Mouse (Mus musculus) ovary, postnatal 36 days (tissue): ENCODE measurements around the gene Arid3a.

Experiments used
- DNase-seq: peaks from one replicate; pipeline ENCODE4 v3.0.0; 2022; ENCODE audit warnings: low spot score, mixed read lengths

Arid3a gene

DNA sequence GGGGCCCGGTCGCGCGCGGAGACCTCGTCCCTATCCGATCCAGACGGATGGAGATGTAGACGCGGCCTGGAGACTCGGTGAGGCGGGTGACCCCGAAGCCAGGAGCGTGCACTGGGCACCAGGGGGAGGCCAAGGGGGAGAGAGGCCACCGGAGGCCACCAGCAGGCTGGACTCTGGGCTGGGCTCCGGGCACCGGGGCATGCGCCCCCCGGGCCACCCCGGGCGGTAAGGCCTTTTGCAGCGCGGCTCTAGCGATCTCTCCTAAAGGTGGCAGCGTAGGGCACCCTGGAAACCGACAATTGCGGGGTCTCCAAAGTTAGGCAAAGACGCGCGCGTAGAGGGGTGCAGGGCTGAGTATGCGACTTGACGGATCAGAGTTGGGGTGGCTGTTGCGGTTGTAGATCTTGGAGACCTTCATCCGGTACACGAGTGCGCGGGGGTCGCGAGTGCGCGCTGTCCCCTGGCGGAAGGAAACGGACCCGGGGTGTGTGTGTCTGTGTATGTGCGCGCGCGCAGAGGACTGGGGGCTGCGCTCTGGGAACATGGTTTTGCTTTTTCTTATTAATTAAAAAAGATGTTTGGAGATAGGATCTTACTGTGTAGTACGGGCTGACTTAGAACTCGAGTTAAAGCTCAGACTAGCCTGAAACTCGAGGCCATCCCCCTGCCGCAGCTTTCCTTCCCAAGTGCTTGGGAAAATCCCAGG, 634 bp downstream of the Arid3a start:
- peak; percentile 62 for DNase-seq

DNA sequence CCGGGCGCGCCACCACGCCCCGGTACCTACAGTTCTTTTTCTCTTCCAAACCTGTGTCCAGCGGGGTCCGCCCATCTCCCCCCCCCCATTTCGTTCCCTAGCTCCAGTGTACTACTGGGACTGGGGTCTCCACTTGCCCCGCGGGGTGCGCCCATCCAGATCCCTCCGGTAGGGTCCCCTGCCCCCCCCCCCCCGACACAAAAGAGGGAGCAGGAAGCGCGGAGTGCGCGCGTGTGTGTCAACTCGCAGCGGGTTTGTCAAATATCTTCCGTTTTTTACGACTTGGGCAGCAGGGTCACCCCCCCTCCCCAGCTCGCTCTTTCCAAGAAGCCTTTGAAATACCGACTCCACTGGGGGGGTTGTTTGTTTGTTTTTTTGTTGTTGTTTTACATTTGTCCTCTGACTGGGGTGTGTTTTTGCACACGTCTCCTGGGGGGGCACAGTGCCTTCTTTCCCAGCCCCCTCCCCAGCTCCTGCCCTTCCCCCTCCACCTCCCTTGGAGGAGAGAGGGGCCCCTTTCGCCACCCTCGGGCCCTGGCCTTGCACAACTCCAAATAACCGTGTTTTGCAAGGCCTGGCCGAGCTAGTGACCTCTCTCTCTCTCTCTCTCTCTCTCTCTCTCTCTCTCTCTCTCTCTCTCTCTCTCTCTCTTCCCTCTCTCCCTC, 1.3 kb downstream of the Arid3a start:
- peak; percentile 52 for DNase-seq

DNA sequence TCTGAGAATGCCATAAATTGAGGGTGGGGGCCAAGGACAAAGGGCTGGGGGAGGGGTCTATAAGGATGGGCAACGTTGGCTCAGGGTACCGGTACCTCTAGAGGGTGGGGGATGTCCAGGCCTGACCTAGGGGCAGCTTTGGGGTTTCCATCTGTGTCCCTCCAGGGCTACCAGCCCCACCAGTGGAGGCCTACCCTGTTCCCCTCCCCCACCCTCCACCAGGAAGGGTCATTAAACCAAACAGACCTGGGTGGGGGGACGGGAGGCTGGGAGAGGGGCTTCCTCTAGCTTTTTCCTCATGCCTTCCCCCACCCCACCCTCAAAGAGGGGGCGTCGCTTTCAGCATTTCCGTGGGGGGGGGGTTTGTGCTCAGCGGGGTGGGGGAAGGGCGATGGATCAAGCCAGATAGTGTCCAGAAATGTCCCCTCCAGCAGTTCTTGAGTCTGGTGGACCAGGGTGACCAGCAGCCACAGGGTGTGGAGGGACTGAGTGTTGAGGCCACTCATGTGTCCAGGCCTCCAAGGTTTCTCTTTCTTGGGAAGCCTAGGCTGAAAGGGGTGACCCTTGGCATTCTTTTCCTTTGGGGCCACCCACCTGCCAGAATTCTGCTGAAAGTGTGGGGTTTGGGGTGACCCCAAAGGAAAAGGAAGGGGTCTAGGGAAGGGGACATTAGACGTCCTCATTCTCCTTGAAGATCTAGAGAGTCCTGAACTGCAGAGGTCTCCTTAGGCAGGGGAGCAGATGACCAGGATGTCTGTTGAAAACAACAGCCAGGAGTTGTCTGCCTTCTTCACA, 2.3 kb downstream of the Arid3a start:
- no peak for DNase-seq

DNA sequence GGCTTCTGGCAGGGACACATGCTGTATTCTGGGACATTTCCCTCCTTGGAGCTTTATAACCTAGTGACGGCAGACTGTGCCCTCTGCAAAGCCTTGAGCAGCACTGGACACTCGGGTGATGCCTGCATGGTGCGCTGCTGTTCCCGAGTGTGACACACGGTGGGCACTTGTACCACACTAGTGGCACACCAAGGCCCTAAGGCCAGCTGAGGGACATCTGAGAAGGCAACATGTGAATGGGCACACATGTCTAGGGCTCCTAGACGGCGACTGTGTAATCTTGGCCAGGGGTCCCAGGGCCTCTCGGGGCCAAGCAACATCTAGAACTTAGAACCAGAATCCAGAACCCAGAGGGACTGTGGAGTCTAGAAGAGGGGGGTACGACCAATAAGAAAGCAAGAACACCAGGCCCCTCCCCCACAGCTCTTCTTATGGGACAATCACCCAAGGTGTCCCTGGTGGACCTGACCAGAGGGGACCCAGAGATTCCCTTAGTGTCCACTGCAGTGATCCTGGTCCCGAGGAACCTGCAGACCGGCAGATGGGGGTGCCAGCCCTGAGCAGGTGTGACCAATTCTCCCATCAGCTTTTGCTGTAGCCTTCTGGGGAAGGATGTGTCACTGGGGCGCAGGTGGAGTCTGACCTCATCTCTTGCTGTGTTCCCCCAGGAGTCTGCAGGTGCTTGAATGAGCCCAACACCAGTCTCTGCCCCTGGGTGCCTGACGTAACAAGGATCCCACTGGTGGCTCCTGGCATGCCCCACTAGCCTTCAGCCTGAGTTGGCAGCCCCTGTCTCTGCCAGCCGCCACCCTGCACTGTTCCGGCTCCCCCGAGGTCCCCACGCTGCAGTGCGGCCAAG, 3.4 kb downstream of the Arid3a start:
- DNase-seq, result no peak

DNA sequence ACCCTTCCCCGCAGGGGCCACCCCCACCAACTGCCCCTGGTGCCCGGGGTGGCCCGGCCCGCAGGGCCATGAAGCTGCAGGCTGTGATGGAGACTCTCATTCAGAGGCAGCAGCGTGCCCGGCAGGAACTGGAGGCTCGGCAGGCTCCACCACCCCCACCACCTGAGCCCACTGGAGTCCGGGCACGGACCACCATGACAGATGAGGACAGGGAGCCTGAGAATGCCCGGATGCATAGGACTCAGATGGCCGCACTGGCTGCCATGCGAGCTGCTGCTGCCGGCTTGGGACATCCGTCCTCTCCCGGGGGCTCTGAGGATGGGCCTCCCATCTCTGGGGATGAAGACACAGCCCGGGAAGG, 4.0 kb downstream of the Arid3a start:
- DNase-seq, result no peak

DNA sequence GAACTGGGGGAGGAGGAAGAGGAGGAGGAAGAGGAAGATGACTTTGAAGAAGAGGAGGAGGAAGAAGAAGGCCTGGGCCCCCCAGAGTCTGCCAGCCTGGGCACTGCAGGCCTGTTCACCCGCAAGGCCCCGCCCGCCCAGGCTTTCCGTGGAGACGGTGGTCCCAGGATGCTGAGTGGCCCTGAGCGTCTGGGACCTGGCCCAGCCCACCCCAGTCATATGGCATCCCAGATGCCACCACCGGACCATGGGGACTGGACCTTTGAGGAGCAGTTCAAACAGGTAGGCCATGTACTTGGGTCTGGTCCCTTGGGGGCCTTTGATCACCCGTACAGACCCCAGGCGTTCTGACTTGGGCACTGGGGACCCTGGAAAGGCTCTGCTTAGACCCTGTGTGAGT, 5.0 kb downstream of the Arid3a start:
- no peak for DNase-seq

DNA sequence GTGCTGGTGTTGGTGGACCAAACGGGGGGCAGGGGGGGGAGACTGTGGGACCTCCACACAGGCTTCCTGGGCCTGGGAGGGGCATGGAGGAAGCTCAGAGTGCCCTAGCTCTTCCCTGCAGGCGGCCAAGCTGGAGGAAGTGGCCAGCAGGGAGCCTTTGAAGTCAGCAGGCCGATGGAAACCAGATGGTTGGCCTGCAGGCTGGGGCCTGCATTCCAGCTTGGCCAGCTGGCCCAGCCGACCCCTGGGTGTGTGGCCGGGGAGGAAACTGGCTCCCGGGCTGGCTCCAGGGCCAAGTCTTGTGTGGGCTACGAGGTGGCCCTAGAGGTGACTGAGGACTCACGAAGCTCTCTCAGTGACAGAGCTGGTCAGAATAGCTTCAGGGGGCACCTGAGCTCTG, 5.9 kb downstream of the Arid3a start:
- DNase-seq, result peak; percentile 52

DNA sequence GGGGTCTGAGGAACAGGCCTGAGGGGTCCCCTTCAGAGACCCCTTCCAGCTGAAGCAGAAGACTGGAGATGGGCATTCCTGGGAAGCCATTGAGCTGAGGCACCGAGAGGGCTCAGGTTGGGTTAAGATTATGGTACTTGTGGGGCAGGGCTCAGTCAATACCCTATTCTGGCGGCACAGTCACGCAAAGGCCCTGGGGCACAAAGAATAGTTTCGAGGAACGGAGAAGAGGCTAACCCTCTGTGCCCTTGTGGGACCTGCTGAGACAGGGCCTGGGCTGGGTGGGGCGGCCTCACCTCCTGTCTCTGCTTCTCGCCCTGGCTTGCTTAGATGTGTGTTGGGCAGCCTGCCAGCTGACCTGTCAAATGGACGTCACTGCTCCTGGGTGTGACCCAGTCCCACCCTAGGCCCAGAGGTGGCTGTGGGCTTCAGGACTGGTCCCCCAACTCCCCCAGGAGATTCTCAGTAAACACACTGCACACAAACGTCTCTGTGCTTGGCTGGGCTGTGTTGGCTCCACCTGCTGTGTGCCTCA, 6.4 kb downstream of the Arid3a start:
- no peak for DNase-seq

DNA sequence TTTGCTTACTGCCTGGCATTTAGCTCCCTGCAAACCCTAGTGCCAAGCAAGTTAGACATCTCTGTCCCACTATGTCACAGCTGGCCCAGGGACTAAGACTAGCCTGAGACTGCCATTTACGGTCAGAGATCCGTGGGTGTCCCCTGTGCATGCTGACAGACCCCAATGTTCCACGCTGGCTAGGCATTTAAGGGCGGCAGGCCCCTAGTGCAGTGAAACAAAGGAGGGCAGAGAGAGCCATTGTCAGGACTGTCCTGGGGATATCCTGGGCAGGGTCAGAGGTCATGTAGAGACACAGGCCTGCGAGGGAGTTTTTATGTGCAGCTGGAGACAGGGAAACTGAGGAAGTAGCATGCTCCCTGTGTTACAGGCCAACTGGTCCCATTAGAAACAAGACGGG, 7.0 kb downstream of the Arid3a start:
- no peak for DNase-seq

DNA sequence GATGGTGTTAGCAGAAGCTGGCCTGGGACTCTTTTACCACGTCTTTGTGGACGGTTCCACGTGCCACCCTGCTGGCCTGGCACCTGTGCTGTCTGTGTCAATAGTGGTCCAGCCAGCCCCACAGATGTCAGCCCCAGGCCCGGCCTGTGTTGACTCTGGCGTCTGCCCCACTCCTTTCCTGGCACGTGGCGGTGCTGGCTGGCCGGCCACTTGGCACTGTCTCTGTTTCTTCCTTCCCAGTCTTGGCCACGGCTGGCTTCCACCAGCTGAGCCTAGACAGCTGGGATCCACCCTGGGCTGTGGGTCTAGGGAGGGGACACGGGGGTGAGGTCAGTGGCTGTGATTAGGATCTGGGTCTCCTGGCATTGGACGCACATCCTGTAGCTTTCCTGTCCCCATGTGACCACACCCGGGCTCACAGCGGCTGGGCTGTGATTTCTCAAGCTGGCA, 7.5 kb downstream of the Arid3a start:
- DNase-seq, result peak; percentile 75

DNA sequence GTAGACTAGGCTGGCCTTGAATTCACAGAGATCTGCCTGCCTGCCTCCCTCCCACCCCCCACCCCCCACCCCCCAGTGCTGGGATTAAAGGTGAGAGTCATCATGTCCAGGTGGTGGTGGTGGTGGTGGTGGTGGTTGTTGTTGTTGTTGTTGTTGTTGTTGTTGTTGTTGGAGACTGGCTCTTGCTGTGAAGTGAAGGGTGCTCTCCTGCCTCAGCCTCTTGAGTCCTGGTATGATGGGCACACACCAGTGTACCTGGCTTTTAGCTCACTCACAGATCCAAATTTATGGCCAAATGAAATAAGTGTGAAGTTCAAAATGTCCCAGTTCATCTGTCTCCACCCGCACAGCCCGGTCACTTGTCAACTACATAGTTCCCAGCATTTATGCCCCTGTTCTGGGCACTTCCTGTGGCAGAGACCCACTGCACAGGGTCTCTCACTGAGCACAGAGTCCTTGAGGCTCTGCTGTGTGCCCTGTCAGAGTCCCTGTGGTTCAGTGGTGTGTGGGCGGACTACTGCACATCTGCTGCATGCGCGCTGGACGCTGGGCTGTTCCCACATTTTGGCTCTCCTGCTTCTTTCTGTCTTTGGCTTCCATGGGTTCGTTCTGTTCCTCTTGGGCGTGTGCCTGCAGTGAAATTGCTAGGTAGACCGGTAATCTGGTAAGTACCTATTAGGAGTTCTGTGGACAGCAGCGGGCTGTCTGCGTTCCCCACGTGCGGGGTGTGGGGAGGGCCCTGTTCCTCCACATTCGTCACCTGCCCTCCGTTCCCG, 8.1 kb downstream of the Arid3a start:
- DNase-seq, result no peak

DNA sequence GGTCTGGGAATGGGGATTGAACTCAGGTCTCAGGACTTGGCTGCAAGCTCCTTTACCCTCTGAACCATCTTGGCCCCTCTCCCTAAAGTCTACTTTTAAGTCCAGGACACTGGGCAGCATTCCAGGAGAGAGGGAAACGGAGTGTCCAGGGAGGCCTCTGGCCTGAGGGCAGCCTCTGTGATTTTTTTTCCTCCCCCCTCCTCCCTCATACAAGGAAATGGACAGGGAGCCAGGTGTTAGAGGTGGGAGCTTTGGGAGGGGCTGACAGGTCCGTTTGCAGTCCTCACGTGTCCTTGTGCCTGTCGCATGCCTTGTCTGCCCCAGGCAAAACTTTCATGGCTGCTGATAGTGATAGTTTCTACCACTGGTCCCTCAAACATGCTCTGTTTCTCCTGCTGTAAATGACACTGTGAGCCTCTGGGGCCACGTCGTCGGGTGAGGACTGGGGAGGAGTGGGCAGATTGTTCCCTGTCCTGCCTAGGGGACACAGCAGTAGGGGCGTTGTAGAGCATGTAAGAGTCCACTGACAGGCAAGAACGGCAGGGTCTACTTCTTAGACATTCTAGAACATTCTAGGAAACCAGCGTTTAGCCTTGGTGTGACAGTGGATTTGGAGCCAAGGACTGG, 9.6 kb downstream of the Arid3a start:
- no peak for DNase-seq

DNA sequence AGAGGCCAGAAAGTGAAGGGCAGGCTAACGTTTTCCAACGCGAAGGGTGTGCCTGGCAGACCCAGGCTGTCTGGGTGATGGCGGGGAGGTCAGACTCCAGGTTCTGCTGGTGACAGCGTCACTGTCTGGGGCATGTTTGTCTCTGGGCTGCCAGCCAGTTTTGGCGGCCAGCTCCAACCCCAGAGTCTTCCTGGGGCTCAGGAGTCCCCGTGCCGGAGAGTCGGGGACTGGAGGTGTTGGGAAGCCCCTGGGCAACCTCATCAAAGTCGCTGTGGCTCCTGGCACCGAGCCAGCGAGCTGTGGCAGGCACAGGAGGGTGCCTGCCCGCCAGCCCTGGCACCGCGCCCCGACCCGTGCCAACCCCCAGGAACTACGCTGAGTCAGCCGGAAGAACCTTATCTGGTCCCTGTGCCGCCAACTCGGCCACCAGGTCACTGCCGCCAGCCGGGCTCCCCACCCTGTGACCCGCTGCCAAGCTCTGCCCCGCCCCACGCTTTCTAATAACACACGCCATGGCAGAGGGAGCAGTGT, 10.1 kb downstream of the Arid3a start:
- peak; percentile 77 for DNase-seq

DNA sequence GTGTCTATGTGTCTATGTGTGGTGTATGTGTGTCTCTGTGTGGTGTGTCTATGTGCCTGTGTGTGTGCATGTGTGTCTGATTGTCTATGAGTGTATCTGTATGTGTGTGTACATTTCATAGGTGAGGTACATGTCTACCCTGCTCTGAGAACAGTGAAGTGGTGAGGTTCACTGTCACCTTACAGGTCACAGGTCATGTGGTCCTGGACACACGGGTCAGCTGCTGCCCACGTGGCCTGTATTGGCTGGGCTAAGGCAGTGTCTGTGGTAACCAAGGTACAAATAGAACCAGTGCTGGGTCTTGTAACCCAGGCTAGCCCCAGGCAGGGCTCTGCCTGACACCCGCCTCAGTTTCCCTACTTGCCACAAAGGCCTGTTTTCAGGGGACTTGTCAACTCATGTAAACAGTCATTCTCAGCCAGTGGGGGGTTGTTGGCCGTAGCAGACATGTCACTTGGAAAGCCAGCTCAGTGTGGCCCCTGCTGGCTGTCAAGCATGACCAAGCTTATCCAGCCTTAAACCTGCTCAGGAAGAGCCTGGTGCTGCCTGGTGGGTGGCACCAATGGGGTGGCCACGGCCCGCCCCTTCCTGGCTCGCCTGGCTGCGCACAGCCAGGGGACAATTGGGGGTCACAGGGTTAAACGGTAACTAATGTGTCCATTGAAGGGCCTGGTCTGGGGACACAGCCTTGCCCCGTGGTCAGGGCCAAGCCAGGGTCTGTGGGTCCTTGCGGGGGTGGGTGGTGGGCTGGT, 11.1 kb downstream of the Arid3a start:
- no peak for DNase-seq

DNA sequence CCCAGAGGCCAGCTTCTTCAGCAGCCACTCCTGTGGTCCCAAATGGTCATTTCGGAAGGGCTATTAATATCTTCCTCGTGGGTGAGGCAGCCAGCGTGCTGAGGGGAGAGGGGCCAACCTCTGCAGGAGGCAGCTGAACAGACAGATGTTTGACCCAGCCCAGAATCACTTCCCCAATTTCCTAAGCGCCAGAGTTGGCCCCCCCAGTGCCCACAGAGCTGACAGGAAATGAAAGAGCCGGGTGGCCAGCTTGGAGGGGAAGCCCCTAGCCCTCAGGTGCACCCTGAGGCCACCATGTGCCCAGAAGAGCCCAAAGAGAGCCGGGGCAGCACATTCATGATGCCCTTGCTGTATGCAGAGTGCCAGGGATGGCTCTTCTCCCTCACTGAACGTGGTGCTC, 13.9 kb downstream of the Arid3a start:
- no peak for DNase-seq

DNA sequence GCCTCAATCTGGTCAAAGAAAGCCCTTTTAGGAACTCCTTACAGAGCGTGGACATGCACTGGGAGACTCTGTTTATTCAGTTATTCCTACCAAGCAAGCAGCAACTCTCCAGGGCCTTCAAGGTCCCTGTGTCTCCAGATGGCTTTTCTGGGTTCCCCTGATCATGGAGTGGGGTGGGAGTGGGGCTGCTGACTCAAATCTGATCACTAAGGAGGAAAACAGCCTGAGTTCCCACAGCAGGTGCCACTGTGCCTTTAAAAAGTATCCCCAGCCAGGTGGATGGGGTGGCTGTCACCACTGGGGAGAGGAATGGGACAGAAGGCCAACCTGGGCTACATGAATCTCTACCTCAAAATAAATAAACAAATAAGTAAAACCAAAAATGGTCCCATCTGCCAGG, 16.1 kb downstream of the Arid3a start:
- DNase-seq, result no peak

DNA sequence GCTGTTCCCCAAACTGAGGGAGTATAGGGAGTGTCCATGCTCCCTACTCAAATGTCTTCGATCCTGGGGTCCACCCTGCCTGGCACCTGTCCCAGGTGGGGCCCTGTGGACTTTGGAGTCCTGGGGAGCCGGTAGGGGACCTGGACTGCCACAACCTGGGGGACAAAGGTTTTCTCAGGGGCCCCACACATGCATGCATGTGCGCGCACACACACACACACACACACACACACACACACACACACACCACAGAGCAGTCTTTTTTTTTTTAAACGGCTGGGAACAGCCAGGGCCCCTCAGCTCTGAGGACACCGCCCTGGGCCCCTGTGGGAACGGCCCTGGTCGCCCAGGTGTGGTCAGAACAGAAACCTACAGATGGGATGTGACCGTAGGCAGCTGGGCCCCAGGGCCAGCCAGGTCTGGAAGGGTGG, 16.6 kb downstream of the Arid3a start:
- DNase-seq, result no peak

DNA sequence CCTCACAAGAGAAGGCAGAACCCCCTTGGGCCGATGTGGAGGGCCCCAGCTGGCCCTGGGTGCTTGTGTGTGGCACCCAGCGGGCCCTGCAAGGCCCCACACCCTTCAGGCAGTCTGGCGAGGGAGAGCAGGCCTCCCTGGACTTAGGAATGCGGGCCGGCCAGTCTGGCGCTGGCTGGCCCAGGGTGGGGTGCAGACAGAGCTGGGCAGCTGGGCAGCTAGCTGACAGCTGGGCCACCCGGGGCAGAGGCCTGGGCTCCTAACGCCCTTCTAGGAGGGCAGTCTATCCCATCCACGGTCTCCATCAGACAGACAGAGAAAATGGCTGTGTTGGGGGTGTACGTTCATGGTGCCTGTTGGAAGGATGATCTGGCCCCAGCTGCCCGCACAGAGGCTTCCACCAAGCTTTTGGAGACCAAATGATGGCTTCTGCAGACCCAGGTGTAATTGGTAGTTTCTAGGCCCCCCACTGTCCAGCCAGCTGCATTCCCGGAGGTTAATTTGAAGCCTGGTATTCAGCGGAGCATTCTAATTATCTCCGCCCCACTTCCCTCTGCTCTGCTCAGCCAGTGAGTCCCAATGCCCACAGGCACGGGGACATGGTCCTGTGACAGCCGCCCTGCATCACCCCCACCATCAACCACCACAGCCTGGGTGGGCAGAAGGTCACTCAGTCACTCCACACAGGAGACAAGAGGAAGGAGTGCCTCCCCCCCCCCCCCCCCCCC, 18.8 kb downstream of the Arid3a start:
- no peak for DNase-seq

DNA sequence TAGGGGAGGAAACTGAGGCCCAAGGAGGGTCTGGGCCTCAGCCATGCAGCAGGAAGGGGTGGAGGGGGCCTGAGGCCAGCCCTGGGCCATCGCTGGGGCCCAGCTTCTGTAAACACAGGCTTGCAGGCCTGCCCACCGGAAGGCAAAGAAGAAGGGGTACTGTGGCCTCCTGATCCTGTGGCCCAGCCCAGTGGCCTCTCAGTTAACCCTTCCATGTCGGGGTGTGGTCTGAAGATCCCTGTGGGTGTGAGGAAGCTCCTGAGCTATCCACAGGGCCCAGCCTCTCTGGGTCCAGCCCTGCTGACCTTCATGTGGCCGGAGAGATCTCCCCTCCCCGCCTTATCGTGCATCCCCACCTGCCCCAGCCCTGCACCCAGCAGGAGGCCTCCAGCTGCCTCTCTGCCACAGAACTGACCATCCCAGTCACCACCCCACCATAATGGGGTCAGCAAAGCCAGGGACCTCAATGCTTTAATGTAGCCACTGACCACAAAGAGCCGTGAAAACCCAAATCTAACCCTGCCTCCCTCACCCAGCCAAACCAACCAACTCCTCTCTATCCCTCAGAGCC, 20.0 kb downstream of the Arid3a start:
- no peak for DNase-seq
